Mouse (Mus musculus) hindbrain, postnatal 0 days (tissue): ENCODE results near the gene Susd1. TPM values are rescaled to one million over a fixed set of nuclear protein-coding genes. Genes with fewer than 3 reads are reported as not detected.

ENCODE experiments used
- ATAC-seq: fragments of 200-750 bp; cut with Nextera tagmentation; 2 replicates; pipeline ENCODE4 v1.8.0; 2017; ENCODE audit warnings: mild to moderate bottlenecking, moderate TSS enrichment, moderate library complexity
- DNase-seq: peaks from one replicate; pipeline ENCODE4 v3.0.0-alpha.2; 2015; ENCODE audit warnings: low spot score
- H3K27ac ChIP-seq: fragments of 300-500 bp; sonication (generic); 2 replicates; pipeline ENCODE4 v1.5.1; 2014; ENCODE audit warnings: mild to moderate bottlenecking
- H3K27me3 ChIP-seq: fragments of 300-500 bp; sonication (generic); 2 replicates; pipeline ENCODE4 v1.6.1; 2014; ENCODE audit warnings: low read length, mixed read lengths; ENCODE audit not compliant: insufficient read depth
- H3K36me3 ChIP-seq: fragments of 300-500 bp; sonication (generic); 2 replicates; pipeline ENCODE4 v1.6.1; 2014; ENCODE audit warnings: low read length, mixed read lengths; ENCODE audit not compliant: insufficient read depth
- H3K4me1 ChIP-seq: fragments of 300-500 bp; sonication (generic); 2 replicates; pipeline ENCODE4 v1.6.1; 2014; ENCODE audit warnings: antibody characterized with exemption, low read length, mixed read lengths; ENCODE audit not compliant: insufficient read depth
- H3K4me2 ChIP-seq: fragments of 300-500 bp; sonication (generic); 2 replicates; pipeline ENCODE4 v1.6.1; 2014; ENCODE audit warnings: low read depth, mild to moderate bottlenecking, low read length, moderate library complexity, mixed read lengths
- H3K4me3 ChIP-seq: fragments of 300-500 bp; sonication (generic); 2 replicates; pipeline ENCODE4 v1.5.1; 2014; ENCODE audit warnings: low read length
- H3K9ac ChIP-seq: fragments of 300-500 bp; sonication (generic); replicated peaks from 2 replicates; pipeline ENCODE4 v1.6.1; 2014; ENCODE audit warnings: mild to moderate bottlenecking, low read length, moderate library complexity, mixed read lengths
- H3K9me3 ChIP-seq: fragments of 300-500 bp; sonication (generic); 2 replicates; pipeline ENCODE4 v1.6.1; 2016; ENCODE audit warnings: low read length, mixed read lengths
- CTCF ChIP-seq: IDR thresholded peaks from 2 replicates; pipeline ENCODE4 v1.5.1; 2016; ENCODE audit warnings: antibody characterized with exemption, control low read depth, low read depth
- WGBS: fragments of 180-500 bp; shearing (Covaris S2); extraction: QIAGEN DNeasy Blood & Tissue Kit; methylation state at CpG from one replicate; pipeline ENCODE4 v1.1.7; 2014; 5-methylcytosine and 5-hydroxymethylcytosine counted together
- polyA plus RNA-seq: library from polyadenylated mRNA; unstranded; fragments of >200 nt; fragmentation: Nextera tagmentation; extraction: Ambion mirVana; gene quantifications from 2 replicates; pipeline ENCODE4 v1.2.1, GENCODE M21; 2015
- total RNA-seq: library from RNA; depleted of rRNA; stranded (reverse); fragments of >200 nt; gene quantifications from 2 replicates; pipeline ENCODE4 v1.2.3, GENCODE M21; 2014

Gene Susd1
- total and polyA plus RNA-seq, 2 experiments from 2014 or later, result 2.7 to 10.8 TPM

- Histone ChIP-seq H3K4me1 (no peaks in the 10 kb centered on the region), H3K27me3 (no peaks in the 10 kb centered on the region), H3K36me3 (no peaks in the 10 kb centered on the region), H3K9me3 (no peaks in the 10 kb centered on the region), H3K4me3 (no peak overlapping the region), H3K9ac (no peak overlapping the region), H3K4me2 (no peak overlapping the region), H3K27ac (no peak overlapping the region)
- no peak for TF ChIP-seq CTCF
- peak; percentile 21 for DNase-seq
- 0 out of 2 replicates have a peak, but pooled peaks have one; percentile 29 for ATAC-seq
- WGBS, result 37% methylated on average over 12 of the region's 12 CpGs
Observed at GRCm38 (mm10) chr4:59321181-59322008, 117.0 kb downstream of the Susd1 start.

- Histone ChIP-seq H3K9me3 (no peaks in the 10 kb centered on the region), H3K4me2 (no peak overlapping the region), H3K27me3 (no peaks in the 10 kb centered on the region), H3K9ac (no peak overlapping the region), H3K4me1 (no peaks in the 10 kb centered on the region), H3K27ac (no peak overlapping the region), H3K4me3 (no peak overlapping the region), H3K36me3 (no peaks in the 10 kb centered on the region)
- TF ChIP-seq CTCF, result no peak
- WGBS, result 74% methylated on average over 9 of the region's 9 CpGs
- ATAC-seq (no peak), DNase-seq (no peak)
Observed at GRCm38 (mm10) chr4:59319136-59319941, 119.1 kb downstream of the Susd1 start.

GRCm38 (mm10) chr4:59318602-59319001, 119.8 kb downstream of the Susd1 start:
- Histone ChIP-seq H3K27ac (no peak overlapping the region), H3K4me1 (no peaks in the 10 kb centered on the region), H3K27me3 (no peaks in the 10 kb centered on the region), H3K4me3 (no peak overlapping the region), H3K9me3 (no peaks in the 10 kb centered on the region), H3K9ac (no peak overlapping the region), H3K36me3 (no peaks in the 10 kb centered on the region), H3K4me2 (no peak overlapping the region)
- DNase-seq (no peak), ATAC-seq (no peak)
- TF ChIP-seq CTCF, result no peak
- 84% methylated on average over 6 of the region's 6 CpGs for WGBS

- no peaks in the 10 kb centered on the region for H3K36me3 ChIP-seq
- whole genome bisulfite sequencing, result 65% methylated on average over 15 of the region's 15 CpGs
- no peak overlapping the region for H3K4me2 ChIP-seq
- H3K4me3 ChIP-seq, result no peak overlapping the region
- H3K27me3 ChIP-seq, result no peaks in the 10 kb centered on the region
- no peak for ATAC-seq
- H3K9me3 ChIP-seq, result no peaks in the 10 kb centered on the region
- no peaks in the 10 kb centered on the region for H3K4me1 ChIP-seq
- no peak for DNase-seq
- H3K27ac ChIP-seq, result no peak overlapping the region
- H3K9ac ChIP-seq, result no peak overlapping the region
- TF ChIP-seq CTCF, result no peak
Observed at GRCm38 (mm10) chr4:59315553-59316405, 122.7 kb downstream of the Susd1 start.

GRCm38 (mm10) chr4:59314939-59315552, 123.4 kb downstream of the Susd1 start:
- 69% methylated on average over 3 of the region's 3 CpGs for WGBS
- TF ChIP-seq CTCF, result no peak
- DNase-seq, result no peak

GRCm38 (mm10) chr4:59312945-59313344, 125.5 kb downstream of the Susd1 start:
- ATAC-seq, result no peak
- Histone ChIP-seq H3K9ac (no peak overlapping the region), H3K4me2 (no peak overlapping the region), H3K4me3 (no peak overlapping the region), H3K27ac (no peak overlapping the region), H3K4me1 (no peaks in the 10 kb centered on the region), H3K27me3 (no peaks in the 10 kb centered on the region), H3K36me3 (no peaks in the 10 kb centered on the region), H3K9me3 (no peaks in the 10 kb centered on the region)
- peak; percentile 47 for DNase-seq
- WGBS, result 31% methylated on average over 7 of the region's 7 CpGs
- TF ChIP-seq CTCF, result no peak

More at GRCm38 (mm10) chr4:59314939-59315552, 123.4 kb downstream of the Susd1 start:
- H3K4me3 ChIP-seq, result no peak overlapping the region
- no peaks in the 10 kb centered on the region for H3K9me3 ChIP-seq
- H3K9ac ChIP-seq, result no peak overlapping the region
- H3K27ac ChIP-seq, result no peak overlapping the region
- no peak for ATAC-seq
- no peaks in the 10 kb centered on the region for H3K27me3 ChIP-seq
- H3K36me3 ChIP-seq, result no peaks in the 10 kb centered on the region
- H3K4me1 ChIP-seq, result no peaks in the 10 kb centered on the region
- H3K4me2 ChIP-seq, result no peak overlapping the region
